Mouse (Mus musculus) limb, embryonic 10.5 days (tissue): ENCODE measurements at regions not wholly inside any gene's neighbourhood (a gene's known extent, or its start where the extent isn't known, plus 50 kb on each side); places are given as distances from the start of the nearest gene placed in this dataset.

Experiments used
- DNase-seq: peaks from one replicate; pipeline ENCODE4 v3.0.0-alpha.2; 2017; ENCODE audit warnings: low spot score
- H3K27ac ChIP-seq: fragments of 300-500 bp; sonication (generic); 2 replicates; pipeline ENCODE4 v1.5.1; 2016; ENCODE audit warnings: mild to moderate bottlenecking
- H3K27me3 ChIP-seq: fragments of 300-500 bp; sonication (generic); 2 replicates; pipeline ENCODE4 v1.6.1; 2016; ENCODE audit warnings: low read depth, mild to moderate bottlenecking; ENCODE audit not compliant: poor library complexity, severe bottlenecking
- H3K36me3 ChIP-seq: fragments of 300-500 bp; sonication (generic); 2 replicates; pipeline ENCODE4 v1.6.1; 2016; ENCODE audit warnings: mild to moderate bottlenecking, moderate library complexity
- H3K4me1 ChIP-seq: fragments of 300-500 bp; sonication (generic); 2 replicates; pipeline ENCODE4 v1.6.1; 2016
- H3K4me3 ChIP-seq: fragments of 300-500 bp; sonication (generic); 2 replicates; pipeline ENCODE4 v1.5.1; 2016; ENCODE audit warnings: mild to moderate bottlenecking, moderate library complexity
- H3K9me3 ChIP-seq: fragments of 300-500 bp; sonication (generic); replicated peaks from 2 replicates; pipeline ENCODE4 v1.6.1; 2016; ENCODE audit warnings: mild to moderate bottlenecking
- WGBS: fragments of 180-500 bp; shearing (Covaris S2); methylation state at CpG from one replicate; pipeline ENCODE4 v1.1.7; 2016; 5-methylcytosine and 5-hydroxymethylcytosine counted together

- 73% methylated on average over 24 of the region's 24 CpGs for WGBS
- no peak overlapping the region; the same call in 1 of the 2 replicates for H3K27ac ChIP-seq
- no peaks in the 10 kb centered on the region for H3K27me3 ChIP-seq
- no peaks in the 10 kb centered on the region for H3K36me3 ChIP-seq
- H3K4me3 ChIP-seq, result no peak overlapping the region
- H3K4me1 ChIP-seq, result peaks cover 14% of the 10 kb centered on the region
- no peak for DNase-seq
- no peaks in the 10 kb centered on the region for H3K9me3 ChIP-seq
These were observed 55.5 kb downstream of the Gm5294 start for GRCm38 (mm10) chr5:138875180-138876076.

- no peaks in the 10 kb centered on the region for H3K9me3 ChIP-seq
- H3K27me3 ChIP-seq, result no peaks in the 10 kb centered on the region
- no peak overlapping the region for H3K4me3 ChIP-seq
- H3K36me3 ChIP-seq, result no peaks in the 10 kb centered on the region
- H3K4me1 ChIP-seq, result peaks cover 15% of the 10 kb centered on the region
- no peak for DNase-seq
- 54% methylated on average over 9 of the region's 9 CpGs for WGBS
- H3K27ac ChIP-seq, result 0 out of 2 replicates have a peak overlapping the region, but pooled peaks have one; percentile 15
These were observed 61.9 kb downstream of the Gm5294 start for GRCm38 (mm10) chr5:138881649-138882226.

- Histone ChIP-seq H3K27ac (peak overlapping the region; percentile 27; the same call in 1 of the 2 replicates), H3K4me1 (peaks cover 15% of the 10 kb centered on the region), H3K27me3 (no peaks in the 10 kb centered on the region), H3K4me3 (no peak overlapping the region), H3K36me3 (no peaks in the 10 kb centered on the region), H3K9me3 (no peaks in the 10 kb centered on the region)
- 63% methylated on average over 9 of the region's 9 CpGs for WGBS
- no peak for DNase-seq
These were observed 63.7 kb downstream of the Gm5294 start for GRCm38 (mm10) chr5:138883573-138883972.

- H3K4me3 ChIP-seq, result no peak overlapping the region
- 80% methylated on average over 3 of the region's 3 CpGs for WGBS
- DNase-seq, result no peak
- H3K27ac ChIP-seq, result no peak overlapping the region
- no peaks in the 10 kb centered on the region for H3K36me3 ChIP-seq
- peaks cover 4% of the 10 kb centered on the region; the same call in 1 of the 2 replicates for H3K27me3 ChIP-seq
- H3K4me1 ChIP-seq, result peaks cover 15% of the 10 kb centered on the region
- no peaks in the 10 kb centered on the region for H3K9me3 ChIP-seq
These were observed 66.0 kb downstream of the Gm5294 start for GRCm38 (mm10) chr5:138885905-138886304.

GRCm38 (mm10) chr5:138888749-138889148, 68.9 kb downstream of the Gm5294 start:
- no peaks in the 10 kb centered on the region for H3K9me3 ChIP-seq
- no peaks in the 10 kb centered on the region for H3K4me1 ChIP-seq
- peaks cover 4% of the 10 kb centered on the region; the same call in 1 of the 2 replicates for H3K27me3 ChIP-seq
- no peak for DNase-seq
- WGBS, result 55% methylated on average over 9 of the region's 9 CpGs
- no peaks in the 10 kb centered on the region for H3K36me3 ChIP-seq
- H3K27ac ChIP-seq, result no peak overlapping the region
- H3K4me3 ChIP-seq, result no peak overlapping the region

GRCm38 (mm10) chr5:138889760-138890159, 69.9 kb downstream of the Gm5294 start:
- Histone ChIP-seq H3K9me3 (no peaks in the 10 kb centered on the region), H3K27me3 (peaks cover 4% of the 10 kb centered on the region; the same call in 1 of the 2 replicates), H3K4me3 (no peak overlapping the region), H3K27ac (no peak overlapping the region), H3K4me1 (no peaks in the 10 kb centered on the region), H3K36me3 (no peaks in the 10 kb centered on the region)
- WGBS, result 85% methylated on average over 5 of the region's 5 CpGs
- no peak for DNase-seq

- no peaks in the 10 kb centered on the region for H3K36me3 ChIP-seq
- H3K27ac ChIP-seq, result no peak overlapping the region
- H3K4me3 ChIP-seq, result no peak overlapping the region
- H3K9me3 ChIP-seq, result no peaks in the 10 kb centered on the region
- peaks cover 2% of the 10 kb centered on the region; the same call in 1 of the 2 replicates for H3K27me3 ChIP-seq
- DNase-seq, result no peak
- 92% methylated on average over 13 of the region's 13 CpGs for WGBS
- H3K4me1 ChIP-seq, result peaks cover 11% of the 10 kb centered on the region
These were observed 74.6 kb downstream of the Gm5294 start for GRCm38 (mm10) chr5:138894496-138894895.

GRCm38 (mm10) chr5:138897255-138897654, 77.4 kb downstream of the Gm5294 start:
- Histone ChIP-seq H3K4me1 (peaks cover 11% of the 10 kb centered on the region), H3K27ac (no peak overlapping the region), H3K4me3 (no peak overlapping the region), H3K36me3 (no peaks in the 10 kb centered on the region), H3K27me3 (no peaks in the 10 kb centered on the region), H3K9me3 (no peaks in the 10 kb centered on the region)
- no peak for DNase-seq

GRCm38 (mm10) chr5:138898440-138898839, 78.6 kb downstream of the Gm5294 start:
- Histone ChIP-seq H3K36me3 (no peaks in the 10 kb centered on the region), H3K4me1 (peaks cover 11% of the 10 kb centered on the region), H3K4me3 (no peak overlapping the region), H3K9me3 (no peaks in the 10 kb centered on the region), H3K27ac (no peak overlapping the region), H3K27me3 (no peaks in the 10 kb centered on the region)
- WGBS, result 33% methylated on average over 7 of the region's 7 CpGs
- DNase-seq, result peak; percentile 42

- H3K27ac ChIP-seq, result no peak overlapping the region
- H3K36me3 ChIP-seq, result no peaks in the 10 kb centered on the region
- H3K4me1 ChIP-seq, result peaks cover 11% of the 10 kb centered on the region
- WGBS, result 93% methylated on average over 15 of the region's 15 CpGs
- H3K27me3 ChIP-seq, result no peaks in the 10 kb centered on the region
- H3K4me3 ChIP-seq, result no peak overlapping the region
- DNase-seq, result no peak
- H3K9me3 ChIP-seq, result no peaks in the 10 kb centered on the region
These were observed 81.2 kb downstream of the Gm5294 start for GRCm38 (mm10) chr5:138900952-138901599.

GRCm38 (mm10) chr5:138902316-138902715, 82.4 kb downstream of the Gm5294 start:
- Histone ChIP-seq H3K27ac (no peak overlapping the region), H3K4me3 (no peak overlapping the region), H3K27me3 (no peaks in the 10 kb centered on the region), H3K36me3 (no peaks in the 10 kb centered on the region), H3K9me3 (no peaks in the 10 kb centered on the region), H3K4me1 (peaks cover 9% of the 10 kb centered on the region)
- no peak for DNase-seq
- 91% methylated on average over 1 of the region's 1 CpGs for WGBS

GRCm38 (mm10) chr5:138911769-138912710, 85.1 kb downstream of the Pdgfa start:
- Histone ChIP-seq H3K36me3 (no peaks in the 10 kb centered on the region), H3K9me3 (no peaks in the 10 kb centered on the region), H3K4me1 (peaks cover 21% of the 10 kb centered on the region), H3K27ac (peak overlapping the region; percentile 61), H3K4me3 (no peak overlapping the region), H3K27me3 (no peaks in the 10 kb centered on the region)
- DNase-seq, result no peak
- 73% methylated on average over 7 of the region's 7 CpGs for WGBS
